Mouse (Mus musculus) cerebellum, adult 2 months (tissue): ENCODE results near the gene Gm49661.

Experiments
- CTCF ChIP-seq: fragments of 200-500 bp; IDR thresholded peaks from 2 replicates; pipeline ENCODE4 v1.5.1; 2011; ENCODE audit warnings: low read depth, mild to moderate bottlenecking, control low read depth, low read length, moderate library complexity, borderline replicate concordance; ENCODE audit not compliant: insufficient read depth
- POLR2A ChIP-seq: fragments of 200-500 bp; IDR thresholded peaks from 2 replicates; pipeline ENCODE4 v1.6.1; 2011; ENCODE audit warnings: low read length, control low read depth, borderline replicate concordance; ENCODE audit not compliant: insufficient read depth

DNA sequence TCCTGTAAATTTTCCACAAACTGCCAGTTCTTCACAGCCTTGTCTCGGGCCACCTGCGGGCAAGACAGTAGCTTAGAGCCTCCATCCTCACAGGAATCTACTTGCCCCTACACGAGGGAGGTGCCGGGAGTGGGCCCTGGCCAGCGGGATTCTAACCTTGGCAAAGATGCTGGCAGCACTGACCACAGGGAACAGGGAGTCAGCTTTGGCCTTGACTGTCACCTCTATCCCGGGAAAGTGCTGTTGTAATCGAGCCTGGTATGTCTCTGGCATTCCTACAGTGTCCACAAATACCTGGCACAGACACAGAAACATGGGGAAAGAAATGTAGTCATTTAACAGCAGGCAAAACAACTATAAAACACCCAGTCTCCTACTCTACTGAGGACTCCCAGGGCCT, 9.4 kb downstream of the Gm49661 start:
- TF ChIP-seq CTCF (no peak), POLR2A (no peak)
